Mouse (Mus musculus) cerebellum, postnatal 10 days (tissue): ENCODE measurements at regions not wholly inside any gene's neighbourhood (a gene's known extent, or its start where the extent isn't known, plus 50 kb on each side); places are given as distances from the start of the nearest gene placed in this dataset.

Experiments used
- DNase-seq, 2 experiments: peaks; one replicate each; pipeline ENCODE4 v3.0.0; 2021; ENCODE audit warnings: mixed read lengths in 2 of 2

DNA sequence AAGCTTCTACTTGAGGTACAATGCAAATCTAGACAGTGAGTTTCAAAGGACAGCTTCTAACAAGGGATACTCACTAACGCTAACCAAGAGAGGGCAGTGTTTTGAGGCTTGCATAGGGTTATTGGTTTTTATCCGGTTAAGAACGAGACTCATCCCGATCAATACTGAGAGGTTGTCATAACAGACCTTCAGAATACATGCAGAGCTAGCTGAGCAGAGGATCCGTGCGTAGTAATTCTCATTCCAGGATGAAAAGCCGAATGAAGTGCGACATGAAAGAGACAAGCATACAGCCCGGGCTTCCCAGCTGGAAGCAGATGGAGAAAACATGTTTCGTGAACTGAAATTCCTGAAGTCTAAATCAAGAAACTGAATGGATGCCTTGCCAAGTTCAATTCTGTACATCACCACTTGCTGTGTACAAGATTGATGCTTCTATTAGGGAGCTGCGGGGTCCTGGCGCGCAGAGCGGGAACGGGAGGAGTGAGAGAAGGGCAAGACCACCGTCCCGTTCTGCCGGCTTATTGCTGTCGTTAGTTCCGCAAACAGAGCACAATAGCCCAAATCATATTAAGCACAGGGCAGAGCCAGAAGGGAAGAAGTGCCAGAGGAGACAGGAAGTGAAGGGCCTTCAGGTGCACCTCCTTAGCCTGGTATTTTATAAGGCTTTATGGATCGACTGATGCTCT is 65.4 kb upstream of the Tes start:
- DNase-seq = peak; percentile 32 to 44

DNA sequence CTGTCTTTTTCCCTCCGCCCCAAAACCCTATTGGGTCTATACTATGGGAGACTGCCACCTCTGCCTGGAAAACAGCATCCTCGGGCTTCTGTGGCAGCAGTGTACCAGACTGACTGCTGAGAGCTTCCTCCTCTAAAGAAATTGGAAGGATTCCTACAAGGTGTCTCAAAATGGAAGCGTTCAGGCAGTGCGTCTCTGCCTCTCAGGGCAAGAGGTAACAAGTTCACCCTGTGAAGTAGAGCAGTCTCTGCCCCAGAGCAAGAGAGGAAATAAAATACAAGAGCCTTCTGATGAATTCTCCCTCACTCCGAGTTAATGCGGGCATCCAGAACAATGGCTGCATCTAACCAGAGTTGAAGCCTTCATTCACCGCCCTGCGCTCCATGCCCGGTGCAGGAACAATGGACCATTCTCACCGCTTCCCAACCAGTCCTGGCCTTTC is 69.4 kb upstream of the Tes start:
- DNase-seq = no peak

DNA sequence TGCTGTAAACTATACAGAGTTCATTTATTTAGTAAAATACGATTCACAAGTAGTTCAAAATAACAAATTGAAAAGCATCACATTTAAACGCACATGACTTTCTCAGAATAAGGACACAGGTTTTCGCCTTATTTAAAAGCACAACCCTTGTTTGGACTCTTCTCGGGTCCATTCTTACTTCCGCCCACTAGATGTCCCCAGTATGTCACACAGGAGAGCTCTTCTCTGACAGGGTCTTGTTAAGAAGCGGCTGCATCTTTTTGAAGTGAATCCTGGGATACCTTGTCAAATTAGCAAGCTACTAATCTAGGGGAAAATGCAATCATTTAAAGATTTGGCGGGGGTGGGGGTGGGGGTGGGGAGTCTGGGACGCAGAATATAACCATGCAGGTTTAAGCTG is 70.2 kb upstream of the Tes start:
- peak; percentile 59 to 65 for DNase-seq

DNA sequence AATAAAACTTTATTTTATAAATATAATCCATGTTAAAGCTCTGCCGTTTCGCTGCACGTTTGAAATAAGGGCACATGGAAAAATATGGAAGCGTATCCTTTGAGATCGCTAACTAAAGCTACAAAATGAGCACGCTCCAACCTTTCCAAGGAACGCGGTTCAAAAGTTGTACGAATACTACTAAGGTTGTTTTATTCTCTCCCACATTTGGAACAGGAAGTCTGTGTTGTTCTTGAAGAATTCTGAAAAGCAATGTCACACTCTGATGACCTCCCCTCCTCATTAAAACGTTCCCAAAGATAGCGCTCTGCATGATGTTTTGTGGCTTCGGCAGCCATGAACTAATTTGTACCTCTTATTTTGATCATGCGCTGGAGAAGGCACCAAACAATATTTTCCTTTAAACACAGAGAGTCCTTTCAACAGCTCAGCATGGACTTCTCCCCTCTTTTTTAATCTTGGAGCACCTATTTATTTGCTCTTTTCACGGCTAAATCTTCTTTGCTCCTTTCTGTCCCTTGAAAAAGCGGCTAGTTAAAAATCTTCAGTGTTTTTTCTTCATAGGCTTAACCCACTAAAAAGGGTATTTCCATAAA is 72.9 kb upstream of the Tes start:
- no peak for DNase-seq

DNA sequence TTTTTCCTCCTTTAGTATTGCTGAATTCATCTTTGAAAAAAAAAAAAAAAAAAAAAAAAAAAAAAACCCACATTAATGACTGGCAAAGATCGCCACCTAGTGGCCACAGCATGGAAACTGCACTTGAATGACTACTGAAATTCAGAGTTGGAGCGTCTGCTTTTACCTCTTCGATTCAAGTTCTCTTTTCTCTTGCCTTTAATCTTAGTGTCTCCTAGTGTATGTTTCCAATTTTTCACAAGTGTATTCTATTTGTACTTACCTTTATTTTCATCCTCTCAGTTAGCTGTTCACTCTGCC is 79.9 kb upstream of the Tfec start:
- peak; percentile 57 to 71 for DNase-seq

DNA sequence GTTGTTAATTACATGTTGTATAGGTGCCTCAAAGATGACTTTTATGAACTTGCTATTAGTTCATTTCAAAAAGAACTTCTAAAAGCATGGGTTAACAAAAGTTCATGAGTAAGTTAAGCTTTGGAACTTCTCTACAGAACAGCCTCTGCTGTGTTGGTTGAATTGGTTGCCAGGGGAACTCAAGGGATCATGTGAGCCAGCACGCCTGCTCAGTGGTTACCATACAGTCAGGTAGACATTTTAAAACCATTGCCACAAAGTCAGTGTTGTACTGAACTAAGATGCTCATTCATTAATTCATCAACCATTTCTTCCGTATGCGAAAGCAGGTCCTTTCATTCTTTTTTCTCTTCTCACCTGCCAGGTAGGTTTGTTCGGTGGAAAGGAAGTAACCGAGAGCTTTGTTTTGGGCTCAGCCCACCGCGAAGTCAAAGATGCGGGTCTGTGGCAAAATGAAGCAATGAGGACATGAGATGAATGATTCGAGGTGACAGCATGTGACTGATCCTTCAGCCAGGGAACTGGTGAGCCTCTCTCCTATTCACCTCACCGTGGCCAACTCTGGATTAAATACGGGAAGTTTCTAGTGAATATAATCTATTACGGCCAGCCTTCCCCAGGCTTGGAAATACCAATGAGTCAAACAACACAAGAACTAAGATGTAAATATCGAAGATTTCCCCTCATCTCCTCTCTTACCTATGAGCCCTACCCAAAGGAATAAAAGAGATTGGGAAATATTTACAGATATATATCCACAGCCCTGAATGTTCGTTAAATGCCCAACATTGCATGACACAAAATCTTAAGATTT is 79.4 kb upstream of the Tfec start:
- peak in 1 of 2 experiments; percentile 11 for DNase-seq

DNA sequence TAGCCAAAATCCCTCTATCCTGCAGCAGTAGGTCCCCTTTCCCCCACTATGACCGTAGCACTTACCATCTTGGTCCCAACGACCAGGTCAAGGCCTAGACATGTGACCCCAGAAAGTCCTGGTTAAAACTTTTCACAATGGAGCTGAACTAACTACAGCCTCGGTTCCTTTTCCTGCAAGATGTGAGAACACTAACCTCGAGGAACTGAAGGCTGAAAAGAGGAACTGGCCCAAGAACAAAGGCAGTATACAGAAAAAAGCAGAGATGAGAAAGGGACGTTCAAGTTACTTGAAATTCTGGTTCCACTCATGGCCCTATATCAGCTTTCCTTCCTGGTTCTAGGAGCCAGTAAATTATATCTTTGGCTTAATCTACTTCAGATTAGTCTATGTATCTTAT is 67.4 kb upstream of the Tfec start:
- no peak for DNase-seq

DNA sequence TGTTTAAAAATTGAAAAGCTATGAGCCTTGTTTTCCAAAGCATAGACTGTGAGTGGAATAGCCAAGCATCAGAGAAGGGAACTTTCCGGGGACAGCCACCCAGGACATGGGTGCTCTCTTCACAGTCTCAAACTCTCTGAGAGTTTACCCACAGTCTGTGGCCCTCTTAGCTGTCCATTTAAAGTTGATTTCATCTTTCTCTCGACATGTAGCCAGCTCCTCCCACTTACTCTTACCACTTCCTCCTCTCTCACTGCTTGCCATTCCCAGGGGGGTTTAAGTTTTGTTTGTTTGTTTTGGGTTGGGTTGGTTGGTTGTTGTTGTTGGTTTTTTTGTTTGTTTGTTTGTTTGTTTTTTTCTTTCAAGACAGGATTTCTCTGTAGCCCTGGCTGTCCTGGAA is 66.1 kb upstream of the Tfec start:
- DNase-seq = no peak

DNA sequence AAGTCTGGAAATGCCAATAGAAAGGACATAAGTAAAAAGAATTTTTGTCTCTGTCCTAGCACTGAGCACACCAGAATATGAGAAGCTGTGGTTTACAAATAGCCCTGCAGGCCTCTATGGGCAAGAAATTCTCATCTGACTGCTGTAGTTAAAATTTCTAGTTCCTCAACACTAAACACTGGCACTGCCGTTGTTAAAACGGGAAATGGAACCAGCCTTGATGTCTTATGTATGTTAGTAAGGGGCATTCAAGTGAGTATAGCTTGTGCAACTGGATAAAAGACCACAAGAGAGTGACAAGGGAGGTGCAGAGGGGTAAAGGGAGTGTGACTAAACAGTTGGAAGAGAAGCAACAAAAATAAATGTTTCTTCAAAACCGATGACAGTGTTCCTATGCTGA is 65.7 kb upstream of the Tfec start:
- no peak for DNase-seq

DNA sequence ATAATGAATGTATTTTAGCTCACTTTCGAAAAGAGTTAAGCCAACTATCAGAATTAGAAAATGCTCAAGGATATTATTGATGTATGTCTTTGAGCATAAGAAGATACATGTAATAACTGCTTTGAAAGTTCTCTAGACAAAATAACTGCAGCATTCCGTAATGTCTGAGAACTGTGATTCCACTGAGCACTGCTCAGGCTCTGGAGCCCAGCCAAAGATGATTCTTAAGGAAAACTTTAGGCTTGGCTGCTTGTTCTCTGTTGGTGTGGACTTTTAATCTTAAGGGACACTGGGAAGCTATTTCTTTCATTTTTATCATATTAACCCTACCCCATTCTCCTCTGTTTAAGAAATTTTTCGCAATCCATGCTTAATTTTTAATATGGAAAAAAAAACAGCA is 59.9 kb upstream of the Tfec start:
- DNase-seq = peak in 1 of 2 experiments; percentile 9

DNA sequence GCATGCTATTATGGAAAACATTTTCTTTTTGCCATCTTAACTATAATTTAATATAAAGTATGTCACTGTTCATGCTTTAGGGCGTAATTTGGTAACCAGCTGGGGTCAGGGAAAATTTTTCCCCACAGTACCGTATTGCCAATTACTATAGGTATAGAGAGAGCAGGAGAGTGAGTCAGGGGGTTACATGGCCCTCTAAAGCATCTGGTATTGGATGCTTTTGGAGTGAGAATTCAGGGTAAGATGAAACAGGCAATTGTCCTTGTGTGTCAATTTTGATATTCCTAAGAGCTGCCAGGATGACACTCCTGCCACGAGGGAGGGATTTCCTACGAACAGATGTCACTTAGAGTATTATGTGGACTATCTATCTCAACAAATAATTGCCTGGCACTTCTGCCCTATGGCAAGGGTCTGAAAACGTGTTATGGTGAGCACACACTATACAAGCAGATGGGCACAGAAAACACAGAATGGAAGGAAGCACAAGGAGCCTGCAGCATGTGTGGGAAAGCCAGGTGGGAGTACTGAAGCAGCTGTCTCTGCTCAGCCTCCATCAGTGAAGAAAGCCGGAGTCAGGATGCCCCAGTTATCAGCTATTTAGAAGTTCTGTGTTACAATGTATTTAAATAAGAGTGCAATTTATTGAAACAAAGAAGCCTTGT is 58.7 kb upstream of the Tfec start:
- DNase-seq = peak; percentile 29 to 43
